Mouse (Mus musculus) frontal cortex, postnatal 14 days (tissue): ENCODE data around the gene H2-Eb2.
"Not testable (repeated sequence)": the region's sequence is repeated elsewhere in the genome, so short reads cannot be mapped to it uniquely, and the experiment has no call there.

Experiments
- DNase-seq, 2 experiments: peaks; one replicate each; pipeline ENCODE4 v3.0.0; 2022; ENCODE audit warnings: low spot score in 2 of 2

Gene H2-Eb2

GRCm38 (mm10) chr17:34305380-34306030, 20.0 kb upstream of the H2-Eb2 start, which contains the start of gene H2-Eb1:
TSS of gene H2-Eb1 (plus strand) at chr17:34305867.
- peak; percentile 82 to 87 for DNase-seq

DNA sequence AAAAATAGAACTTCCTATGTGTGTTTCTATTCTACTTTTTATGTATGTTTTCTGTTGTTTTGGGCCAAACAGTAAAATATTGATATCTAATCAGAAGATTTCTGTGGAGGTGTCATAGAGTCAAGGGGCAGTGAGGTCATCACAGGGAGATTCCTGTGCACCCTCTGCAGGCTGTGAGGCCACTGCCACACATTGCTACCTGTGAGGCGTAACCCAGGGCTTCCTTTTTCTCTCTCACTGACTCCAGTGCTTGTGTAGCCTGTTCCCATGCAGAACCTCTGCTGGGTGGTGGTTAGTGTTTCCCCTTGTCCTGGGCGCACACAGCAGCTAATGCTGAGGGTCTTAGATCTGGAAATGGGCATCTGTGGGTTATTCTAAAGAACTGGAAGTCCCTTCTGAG, 19.1 kb upstream of the H2-Eb2 start:
- DNase-seq = no peak

DNA sequence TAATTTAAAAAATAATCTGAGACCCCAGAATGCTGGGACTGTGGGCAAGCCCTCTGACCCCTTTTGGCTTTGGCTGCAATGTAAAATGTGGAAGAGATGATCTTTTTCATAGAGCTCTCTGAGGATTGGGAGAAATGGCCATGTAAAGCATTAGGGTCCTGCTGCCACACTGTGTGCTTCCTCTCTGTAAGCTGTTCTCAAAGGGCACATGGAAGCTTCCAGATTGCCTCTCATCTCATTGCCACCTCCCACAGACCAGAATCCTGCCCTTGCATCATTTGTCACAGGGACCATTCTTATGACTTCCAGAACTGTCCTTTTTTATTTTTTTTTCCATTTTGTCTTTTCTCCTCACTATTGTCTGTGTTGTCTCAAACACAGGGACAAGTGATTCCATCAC, 18.2 kb upstream of the H2-Eb2 start:
- no peak for DNase-seq

GRCm38 (mm10) chr17:34308161-34308560, 17.3 kb upstream of the H2-Eb2 start:
- DNase-seq = no peak

GRCm38 (mm10) chr17:34309225-34309624, 16.2 kb upstream of the H2-Eb2 start:
- DNase-seq = no peak

DNA sequence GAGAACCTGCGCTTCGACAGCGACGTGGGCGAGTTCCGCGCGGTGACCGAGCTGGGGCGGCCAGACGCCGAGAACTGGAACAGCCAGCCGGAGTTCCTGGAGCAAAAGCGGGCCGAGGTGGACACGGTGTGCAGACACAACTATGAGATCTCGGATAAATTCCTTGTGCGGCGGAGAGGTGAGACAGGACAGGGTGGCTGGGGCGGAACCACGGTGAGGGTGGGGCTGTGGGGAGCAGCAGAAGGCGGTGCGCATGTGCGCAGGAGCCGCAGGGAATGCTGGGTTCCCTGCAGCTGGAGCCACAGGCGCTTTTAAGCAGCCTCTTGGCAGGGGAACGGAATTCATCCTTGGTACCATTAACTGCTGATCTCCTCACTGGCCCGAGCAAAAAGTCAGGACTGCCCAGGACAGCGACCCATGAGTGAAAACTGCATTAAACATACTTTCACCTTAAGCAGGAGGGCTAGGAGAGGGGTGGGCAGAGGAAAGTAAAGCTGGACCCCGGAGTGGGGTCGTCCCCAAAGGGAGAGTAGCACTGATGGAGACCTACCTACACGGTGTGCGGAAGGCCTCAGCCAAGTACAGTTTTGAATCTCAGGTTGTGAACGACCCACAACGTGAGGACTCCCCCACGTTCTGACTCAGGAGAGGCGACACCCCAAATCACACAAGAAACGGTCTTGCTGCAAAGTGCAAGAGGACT, 15.6 kb upstream of the H2-Eb2 start:
- DNase-seq = peak in 1 of 2 experiments; percentile 58

GRCm38 (mm10) chr17:34310526-34310925, 14.9 kb upstream of the H2-Eb2 start:
- not testable (repeated sequence) for DNase-seq

DNA sequence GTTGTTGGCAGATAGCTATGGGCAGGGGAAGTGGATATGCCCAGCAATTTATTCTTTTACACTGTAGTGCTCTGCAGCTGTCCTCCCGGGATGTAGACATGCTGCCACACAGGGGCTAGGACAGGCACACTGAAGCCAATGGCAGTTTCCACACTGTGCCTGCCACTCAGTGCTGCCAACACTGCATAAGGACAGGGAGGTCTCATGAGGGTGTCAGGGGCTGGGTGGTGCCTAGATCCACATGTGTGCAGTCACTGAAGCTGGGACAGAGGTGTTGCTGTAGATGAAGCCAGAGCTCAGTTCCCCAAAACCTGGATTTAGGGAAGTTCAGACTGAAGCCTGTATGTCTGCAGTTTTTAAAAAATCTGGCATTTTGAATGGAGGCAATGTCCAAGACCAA, 13.3 kb upstream of the H2-Eb2 start:
- no peak for DNase-seq

DNA sequence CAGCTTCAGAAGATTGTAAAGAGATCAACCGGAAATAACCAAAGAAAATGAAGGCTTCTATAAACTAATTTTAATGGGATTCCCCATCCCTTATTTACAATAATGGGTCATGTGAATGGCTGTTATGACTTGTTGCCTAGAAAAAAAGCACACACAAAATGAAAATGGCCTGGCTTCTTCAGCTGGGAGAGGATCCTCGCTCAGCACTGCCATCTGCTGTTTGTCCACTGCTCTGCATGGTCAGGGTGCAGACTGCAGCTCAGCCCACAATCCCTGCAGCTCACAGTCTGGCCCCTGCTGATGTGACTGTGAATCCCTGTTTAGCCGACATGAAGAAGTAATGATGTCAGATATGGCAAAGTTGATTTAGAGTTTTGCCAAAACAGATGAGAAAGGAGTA, 12.1 kb upstream of the H2-Eb2 start:
- peak; percentile 36 to 64 for DNase-seq

DNA sequence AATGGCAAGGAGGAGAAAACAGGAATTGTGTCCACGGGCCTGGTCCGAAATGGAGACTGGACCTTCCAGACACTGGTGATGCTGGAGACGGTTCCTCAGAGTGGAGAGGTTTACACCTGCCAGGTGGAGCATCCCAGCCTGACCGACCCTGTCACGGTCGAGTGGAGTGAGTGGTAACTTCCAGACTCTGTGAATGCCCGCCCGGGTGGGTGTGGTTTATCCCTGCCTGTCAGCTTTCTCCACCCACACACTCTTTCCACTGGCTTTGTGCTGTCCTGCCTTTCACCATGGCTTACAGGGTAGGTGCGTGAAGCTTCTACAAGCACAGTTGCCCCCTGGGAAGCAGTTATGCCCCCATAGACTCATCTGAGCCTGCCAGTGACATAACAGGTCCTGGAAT, 11.2 kb upstream of the H2-Eb2 start:
- DNase-seq = no peak

GRCm38 (mm10) chr17:34315512-34315911, 10.0 kb upstream of the H2-Eb2 start:
- DNase-seq = no peak

- DNase-seq = no peak
Observed at GRCm38 (mm10) chr17:34316697-34317096, 8.8 kb upstream of the H2-Eb2 start.

GRCm38 (mm10) chr17:34317275-34317674, 8.2 kb upstream of the H2-Eb2 start:
- DNase-seq = no peak

GRCm38 (mm10) chr17:34326373-34326772, 908 bp downstream of the H2-Eb2 start:
- no peak for DNase-seq

DNA sequence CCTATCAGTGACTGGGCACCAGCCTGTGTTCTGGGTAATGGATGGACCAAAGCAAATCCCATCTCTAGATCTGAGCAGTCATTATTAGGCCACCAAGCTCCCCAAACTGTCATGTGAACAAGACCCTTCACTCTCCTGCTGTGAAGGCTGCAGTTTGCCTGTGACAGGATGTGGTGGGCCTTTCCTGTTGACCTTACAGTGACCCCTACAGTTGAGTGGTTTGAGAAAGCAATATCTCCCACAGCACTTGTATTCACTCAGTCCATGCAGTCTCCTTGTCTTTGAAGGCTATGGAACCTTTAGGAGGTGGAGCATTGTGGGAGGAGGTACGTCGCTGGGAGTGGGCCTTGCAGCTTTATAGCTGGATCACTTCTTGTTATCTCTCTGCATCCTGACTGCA, 4.3 kb downstream of the H2-Eb2 start:
- DNase-seq = no peak

DNA sequence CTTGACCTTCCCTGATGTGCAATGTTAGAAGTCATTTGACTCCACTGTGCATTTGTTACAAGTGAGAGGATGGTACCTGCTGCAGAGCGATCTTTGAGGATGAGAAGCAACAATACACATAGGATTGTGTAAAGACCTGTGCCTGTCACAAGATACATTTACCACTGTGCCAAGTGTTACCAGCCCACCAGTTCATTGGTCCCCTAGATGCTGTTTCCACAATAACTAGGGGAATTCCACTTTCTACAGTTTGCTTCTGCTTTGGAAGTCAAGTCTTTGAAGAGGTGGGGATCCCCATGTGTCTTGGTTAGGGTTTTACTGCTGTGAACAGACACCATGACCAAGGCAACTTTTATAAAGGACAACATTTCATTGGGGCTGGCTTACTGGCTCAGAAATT, 5.7 kb downstream of the H2-Eb2 start:
- DNase-seq = no peak

DNA sequence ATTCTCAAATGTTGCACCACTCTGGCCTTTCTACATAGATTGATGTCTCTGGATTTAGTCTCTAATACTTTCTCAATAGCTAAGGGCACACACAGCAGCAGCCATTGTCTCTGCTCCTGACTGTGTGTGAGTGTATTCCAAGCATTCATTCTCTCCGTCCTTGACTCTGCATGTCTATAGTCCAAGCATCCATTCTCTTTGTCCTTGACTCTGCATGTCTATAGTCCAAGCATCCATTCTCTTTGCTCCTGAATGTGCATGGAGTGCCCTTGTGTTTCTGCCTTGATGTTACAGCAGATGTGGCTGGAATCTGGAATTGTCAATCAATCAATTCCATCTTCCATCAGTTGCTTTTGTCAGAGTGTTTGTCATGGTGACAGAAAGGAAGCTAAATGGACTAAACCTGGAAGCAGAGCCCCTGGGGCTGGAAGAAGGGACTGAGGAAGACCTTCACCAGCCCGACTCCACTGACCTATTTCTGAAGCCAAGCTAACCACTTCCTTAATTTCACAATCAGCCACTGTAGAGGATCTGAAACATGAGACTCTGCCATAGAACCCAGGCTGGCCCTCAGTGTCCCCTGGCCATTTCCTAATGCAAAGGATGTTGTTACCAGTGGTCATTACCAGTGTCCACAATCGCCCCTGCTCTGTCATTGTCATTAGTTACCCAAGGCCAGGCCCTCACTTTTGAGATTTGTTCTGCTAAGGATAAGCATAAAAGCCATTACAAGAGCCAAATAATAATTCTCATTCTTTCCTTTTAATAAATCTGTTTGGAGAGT, 15.3 kb downstream of the H2-Eb2 start:
- DNase-seq = no peak

GRCm38 (mm10) chr17:34344882-34345281, 19.4 kb downstream of the H2-Eb2 start:
- no peak for DNase-seq

GRCm38 (mm10) chr17:34345486-34345885, 20.0 kb downstream of the H2-Eb2 start:
- no peak for DNase-seq

DNA sequence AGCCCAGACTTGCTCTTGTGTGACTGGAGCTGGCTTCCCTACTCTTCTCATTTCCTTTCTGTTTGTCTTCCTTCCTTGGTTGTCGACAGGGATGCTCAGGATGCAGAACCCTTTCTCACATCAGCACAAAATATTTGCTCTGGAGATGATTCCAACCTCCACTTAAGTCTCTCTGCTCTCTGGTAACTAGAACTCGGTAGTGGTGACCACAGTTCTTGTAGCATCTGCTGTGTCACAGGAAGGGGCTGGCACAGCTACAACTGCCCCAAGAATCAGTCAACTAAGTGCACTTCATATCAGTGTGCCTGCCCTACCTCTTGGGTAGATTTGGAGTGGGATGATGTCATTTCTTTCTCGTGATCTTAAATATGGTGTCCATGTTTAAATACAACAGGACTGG, 20.6 kb downstream of the H2-Eb2 start:
- DNase-seq = no peak

DNA sequence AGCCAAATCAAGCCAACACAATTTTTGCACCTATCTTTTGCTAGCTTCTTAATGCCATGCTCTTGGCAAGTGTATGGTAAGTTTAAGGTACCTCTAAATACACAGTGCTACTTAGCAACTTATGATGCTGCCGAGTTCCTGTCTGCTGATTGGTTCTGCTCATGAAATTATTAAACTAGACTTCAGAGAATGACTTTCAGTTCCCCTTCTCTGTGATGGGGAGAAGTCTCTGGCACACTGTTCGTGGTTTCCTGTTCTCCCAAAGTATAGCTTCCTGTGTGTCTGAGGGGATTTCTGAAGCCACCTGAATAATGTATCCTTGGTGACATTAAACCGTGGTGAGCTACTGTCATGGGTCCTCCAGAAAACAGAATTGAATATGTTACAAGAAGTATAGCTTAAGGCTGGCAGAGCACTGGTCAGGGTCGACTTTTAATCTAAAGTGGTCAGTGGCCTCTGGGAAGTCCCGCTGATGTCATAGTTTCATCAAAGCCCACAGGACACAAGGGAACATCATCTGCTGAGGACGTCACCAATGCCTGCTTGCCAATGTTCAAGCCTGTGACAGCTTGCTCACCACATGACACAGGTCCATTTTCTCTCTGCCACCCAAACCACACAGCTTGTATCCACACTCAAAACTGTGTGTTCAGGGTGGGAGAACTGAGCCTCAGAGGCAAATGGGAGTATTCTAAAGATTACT, 22.3 kb downstream of the H2-Eb2 start:
- peak in 1 of 2 experiments; percentile 46 for DNase-seq

- DNase-seq = peak; percentile 48 to 83
Observed at GRCm38 (mm10) chr17:34349429-34349828, 24.0 kb downstream of the H2-Eb2 start.
